Mouse (Mus musculus): ENCODE measurements around the gene Rlbp1.

Gene Rlbp1

DNA sequence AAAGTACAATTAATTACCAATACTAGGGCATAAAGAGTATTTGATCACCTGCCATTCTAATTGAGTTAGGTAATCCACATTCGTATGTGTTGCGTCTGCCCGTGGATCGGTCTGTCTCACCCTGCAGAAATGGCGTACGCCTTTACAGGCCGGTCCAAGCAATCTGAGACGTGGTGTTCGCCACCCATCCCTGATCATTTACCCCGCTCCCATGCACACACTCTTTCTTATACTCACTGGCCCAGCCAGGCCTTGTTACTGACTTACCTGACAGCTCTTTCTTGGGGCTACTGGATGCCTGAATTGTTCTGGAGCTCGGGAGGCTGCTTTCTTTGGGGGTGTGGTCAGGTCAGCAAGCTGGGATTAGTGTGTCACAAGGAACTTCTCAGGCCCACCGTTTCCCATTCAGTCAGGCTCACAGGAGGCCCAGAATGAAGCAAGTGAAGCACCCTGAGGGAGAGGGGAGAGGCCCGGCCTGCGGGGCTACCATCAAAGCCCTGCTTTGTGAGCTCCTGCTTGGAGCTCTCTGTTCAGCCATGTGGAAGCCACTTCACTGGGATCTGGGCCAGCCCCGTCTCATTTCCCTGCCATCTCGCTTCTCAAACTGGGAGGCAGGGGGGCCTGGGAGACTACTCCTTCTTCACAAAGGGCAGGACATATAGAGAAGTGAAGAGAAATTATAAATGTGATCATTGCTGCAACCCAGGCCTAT lies at the start of gene Rlbp1:
Gene Rlbp1 (minus strand): TSS at position 627 of the 712 bp plus-strand sequence.
- peak in 1 of 2 experiments; percentile 13 for DNase-seq (ENCODE audit: inconsistent age in 2 of 2, low spot score in 1 of 2)

DNA sequence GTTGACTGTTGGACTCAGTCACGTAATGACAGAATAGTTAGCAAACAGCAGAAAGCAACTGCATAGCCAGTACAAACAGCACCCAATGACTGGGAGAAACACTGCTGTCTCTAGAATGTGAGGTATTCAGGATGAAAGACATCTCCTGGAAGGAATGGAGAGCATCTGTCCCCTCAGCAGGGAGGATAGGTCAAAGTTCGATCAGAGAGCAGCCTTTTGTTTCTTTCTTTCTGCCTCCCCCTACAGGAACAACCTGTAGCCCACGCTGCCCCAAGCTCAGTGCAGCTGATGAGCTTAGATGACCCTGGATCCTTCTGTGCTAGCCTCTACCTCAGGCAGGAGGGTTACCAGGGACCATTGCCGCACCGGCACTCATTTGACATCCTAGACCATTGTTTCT lies 41.4 kb upstream of the Rlbp1 start:
- DNase-seq (ENCODE audit: inconsistent age in 2 of 2, low spot score in 1 of 2): no peak

DNA sequence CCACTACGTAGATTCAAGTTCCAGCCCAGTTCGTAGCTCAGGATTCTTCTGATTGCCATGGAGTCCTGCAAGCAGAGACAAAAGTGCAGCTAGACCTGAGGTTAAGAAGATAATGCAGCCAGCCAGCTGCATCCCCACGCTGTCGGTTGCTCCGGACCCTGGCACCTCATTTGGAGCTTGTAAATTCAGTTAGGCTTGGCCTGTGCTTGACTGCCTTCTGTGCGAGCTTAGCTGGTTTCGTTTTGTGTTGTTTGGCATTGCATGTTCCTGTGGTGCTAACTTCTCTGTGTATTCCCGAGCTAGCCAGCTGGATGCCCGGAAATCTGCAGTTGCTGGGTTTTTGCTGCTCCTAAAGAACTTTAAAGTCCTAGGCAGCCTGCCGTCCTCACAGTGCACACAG lies 39.0 kb upstream of the Rlbp1 start:
- no peak for DNase-seq (ENCODE audit: inconsistent age in 2 of 2, low spot score in 1 of 2)

DNA sequence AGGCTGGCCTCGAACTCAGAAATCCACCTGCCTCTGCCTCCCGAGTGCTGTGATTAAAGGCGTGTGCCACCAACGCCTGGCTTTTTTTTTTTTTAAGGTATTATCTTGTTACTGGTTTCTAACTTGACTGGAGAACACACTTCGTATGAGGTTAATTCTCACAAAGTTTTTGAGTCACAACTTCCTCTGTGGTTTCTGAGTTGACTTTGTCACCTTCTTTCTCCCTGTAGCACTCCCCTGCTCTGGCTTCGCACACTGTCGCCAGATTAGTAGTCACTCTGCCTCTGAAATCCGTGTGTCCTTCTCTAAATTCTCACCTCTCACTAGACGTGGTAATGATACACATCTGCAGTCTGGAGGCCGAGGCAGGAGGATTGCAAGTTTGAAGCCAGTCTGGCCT lies 36.0 kb upstream of the Rlbp1 start:
- no peak for DNase-seq (ENCODE audit: inconsistent age in 2 of 2, low spot score in 1 of 2)

DNA sequence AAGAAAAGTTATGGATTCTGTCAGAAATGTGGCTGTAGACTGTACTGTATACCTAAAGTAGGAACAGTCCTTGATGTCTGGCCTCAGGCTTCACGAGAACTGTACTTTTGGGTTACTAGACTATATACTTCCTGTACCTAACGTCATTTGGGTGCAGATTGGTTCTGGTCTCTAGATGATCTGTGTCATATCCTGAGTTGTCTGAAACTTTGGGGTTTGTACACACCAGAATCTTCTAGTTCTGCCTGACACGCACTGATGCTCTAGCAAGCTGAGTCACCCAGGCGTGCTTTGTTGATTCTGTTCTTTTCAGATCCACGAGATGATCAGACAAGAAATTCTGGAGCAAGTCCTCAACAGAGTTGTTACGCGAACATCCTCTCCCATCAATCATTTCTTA lies 33.1 kb upstream of the Rlbp1 start:
- no peak for DNase-seq (ENCODE audit: inconsistent age in 2 of 2, low spot score in 1 of 2)

DNA sequence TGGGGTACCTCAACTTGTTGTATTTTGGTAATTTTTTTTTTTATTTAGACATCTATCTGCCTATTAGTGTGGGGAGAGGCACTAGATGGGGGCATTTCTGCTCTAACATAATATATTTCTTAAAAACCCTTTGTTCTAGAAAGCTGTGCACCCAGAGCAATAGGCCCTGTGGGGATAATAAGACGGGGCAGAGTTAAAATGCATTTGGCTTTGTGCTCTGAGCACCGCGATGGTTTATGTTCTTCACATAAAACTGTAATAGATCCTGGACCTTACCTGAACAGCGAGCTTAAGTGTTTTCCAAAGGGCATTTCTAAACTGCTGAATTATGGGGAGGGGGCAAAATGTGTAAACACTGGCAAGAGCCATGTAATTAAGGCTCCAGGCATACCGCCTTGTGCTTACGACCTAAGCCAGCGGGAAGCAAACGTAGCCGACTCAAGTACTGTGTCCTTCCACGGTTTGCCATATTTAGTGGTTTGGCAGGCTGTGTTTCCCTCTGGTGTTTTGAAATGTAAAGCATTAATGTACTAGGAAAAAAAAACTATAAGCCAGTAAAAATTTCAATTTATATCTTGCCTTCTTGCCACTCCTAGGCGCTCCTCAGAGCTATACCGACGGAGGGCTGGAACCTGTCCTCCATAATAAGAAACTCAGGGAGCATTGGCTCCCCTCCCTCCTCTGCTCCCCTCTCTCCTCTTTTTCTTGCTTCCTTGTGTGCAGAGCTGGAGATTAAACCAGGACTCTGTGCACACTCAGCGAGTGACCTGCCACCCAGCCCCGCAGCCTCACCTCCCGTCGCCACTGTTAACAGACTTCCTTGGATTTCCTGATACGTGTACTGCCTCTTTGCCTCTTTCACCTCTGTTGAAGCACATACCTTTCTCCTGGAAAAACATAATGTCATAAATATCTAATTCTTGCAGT lies 27.9 kb upstream of the Rlbp1 start:
- no peak for DNase-seq (ENCODE audit: inconsistent age in 2 of 2, low spot score in 1 of 2)

DNA sequence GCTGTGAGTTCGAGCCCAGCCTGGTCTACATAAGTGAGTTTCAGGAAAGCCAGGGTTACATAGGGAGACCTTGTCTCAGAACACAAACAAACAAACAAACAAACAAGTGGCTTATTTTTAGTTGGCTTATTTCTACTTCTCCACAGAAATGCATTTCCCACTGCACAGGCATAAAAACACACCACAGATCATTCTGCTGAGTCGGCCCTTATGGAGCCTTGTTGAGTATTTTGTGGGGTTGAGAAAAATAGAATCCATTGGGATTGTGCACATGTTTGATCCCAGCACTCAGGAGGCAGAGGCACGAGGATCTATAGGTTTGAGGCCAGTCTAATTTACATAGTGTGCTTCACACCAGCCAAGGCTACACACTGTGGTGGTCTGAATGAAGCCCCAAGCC lies 13.4 kb upstream of the Rlbp1 start:
- DNase-seq (ENCODE audit: inconsistent age in 2 of 2, low spot score in 1 of 2): no peak

DNA sequence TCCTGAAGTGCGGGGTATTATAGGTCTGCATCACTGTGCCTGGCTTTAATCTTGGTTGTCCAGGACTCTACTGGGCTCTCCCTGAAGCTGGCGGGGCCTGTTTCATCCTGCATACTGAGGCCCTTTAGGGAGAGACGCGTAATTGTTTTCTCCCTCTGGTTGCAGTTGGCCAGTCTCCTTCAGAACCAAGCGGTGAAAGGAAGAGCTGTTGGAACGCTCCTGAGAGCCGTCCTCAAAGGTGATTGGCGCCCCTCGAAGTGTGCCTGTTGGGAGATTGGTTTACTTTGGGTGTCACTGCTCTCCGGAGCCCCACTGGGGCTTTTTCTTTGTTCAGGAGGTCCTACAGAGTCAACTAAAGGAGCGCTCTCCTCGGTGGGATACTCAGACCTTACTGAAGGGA lies 12.1 kb upstream of the Rlbp1 start:
- DNase-seq (ENCODE audit: inconsistent age in 2 of 2, low spot score in 1 of 2): no peak

DNA sequence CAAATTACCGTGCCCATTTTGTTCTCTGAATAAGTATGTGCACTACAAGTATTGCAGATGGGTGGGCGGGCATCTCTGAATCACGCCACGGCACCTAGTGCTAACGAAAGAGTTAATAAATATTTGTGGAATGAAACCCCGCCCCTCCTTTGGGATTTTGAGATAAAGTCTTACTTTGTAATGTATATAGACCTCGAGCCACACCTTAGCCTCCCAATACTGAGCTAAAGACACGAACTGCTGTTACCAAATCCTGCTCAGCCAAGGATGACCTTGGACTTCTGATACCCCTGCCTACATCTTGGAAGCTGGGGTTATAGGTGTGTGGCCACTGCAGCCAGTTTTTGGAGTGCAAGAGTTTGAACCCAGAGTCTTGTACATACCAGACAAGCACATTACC lies 11.6 kb upstream of the Rlbp1 start:
- DNase-seq (ENCODE audit: inconsistent age in 2 of 2, low spot score in 1 of 2): no peak

DNA sequence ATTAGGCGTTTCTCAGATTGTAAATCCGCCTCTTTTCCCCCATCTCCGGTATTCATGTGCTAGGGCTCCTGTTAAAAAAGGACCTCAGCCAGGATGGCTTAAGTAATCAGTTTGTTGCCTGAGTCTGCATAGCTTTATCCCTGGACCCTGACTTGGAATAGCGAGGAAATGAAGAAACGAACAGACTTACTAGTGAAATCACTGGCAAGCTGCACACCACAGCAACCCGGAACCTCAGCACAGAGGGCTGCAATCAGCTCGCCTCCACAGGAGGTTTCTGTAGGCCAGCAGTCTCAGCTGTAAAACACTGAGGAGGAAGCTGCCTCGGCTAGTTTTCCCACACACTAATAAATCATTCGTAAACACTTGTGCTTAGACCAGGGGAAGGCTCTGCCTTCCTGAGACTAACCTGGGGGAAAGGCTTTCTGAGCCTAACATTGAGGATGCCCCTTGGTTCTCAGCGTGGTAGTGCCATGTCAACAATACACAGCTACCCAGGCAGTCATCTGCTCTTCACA lies 10.7 kb upstream of the Rlbp1 start:
- DNase-seq (ENCODE audit: inconsistent age in 2 of 2, low spot score in 1 of 2): no peak

DNA sequence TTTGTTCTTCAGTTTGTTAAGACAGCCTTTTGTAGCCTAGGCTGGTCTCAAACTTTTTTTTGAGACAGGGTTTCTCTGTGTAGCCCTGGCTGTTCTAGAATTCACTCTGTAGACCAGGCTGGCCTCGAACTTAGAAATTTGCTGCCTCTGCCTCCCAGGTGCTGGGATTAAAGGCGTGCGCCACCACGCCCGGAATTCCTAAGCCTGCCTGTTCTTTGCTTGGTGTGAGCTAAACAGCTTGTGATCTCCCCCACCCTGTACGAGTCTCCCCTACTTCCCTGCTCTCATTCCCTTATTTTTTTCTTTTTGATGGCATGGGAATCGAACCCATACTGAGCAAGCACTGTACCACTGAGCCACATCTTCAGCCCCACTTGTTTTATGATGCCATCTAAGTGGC lies 8.3 kb upstream of the Rlbp1 start:
- no peak for DNase-seq (ENCODE audit: inconsistent age in 2 of 2, low spot score in 1 of 2)

DNA sequence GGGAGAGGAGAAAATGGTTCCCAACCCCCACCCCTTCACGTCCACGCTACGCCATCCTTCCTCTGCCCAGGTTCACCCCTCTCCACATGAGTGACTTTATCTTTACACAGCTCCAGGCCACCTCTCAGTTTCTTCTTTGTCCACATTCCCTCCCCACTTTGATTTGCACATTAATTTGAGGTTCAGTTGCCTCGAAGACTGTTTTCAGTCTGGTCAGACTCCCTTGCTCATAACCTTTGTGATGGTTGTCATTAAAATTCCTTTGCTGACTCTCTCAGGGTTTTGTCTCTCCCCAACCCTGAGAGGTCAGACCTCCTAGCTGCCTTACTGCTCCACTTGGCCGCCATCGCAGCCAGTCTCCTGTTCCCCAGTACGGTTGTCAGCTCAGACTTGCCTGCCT lies 7.8 kb upstream of the Rlbp1 start:
- DNase-seq (ENCODE audit: inconsistent age in 2 of 2, low spot score in 1 of 2): no peak

DNA sequence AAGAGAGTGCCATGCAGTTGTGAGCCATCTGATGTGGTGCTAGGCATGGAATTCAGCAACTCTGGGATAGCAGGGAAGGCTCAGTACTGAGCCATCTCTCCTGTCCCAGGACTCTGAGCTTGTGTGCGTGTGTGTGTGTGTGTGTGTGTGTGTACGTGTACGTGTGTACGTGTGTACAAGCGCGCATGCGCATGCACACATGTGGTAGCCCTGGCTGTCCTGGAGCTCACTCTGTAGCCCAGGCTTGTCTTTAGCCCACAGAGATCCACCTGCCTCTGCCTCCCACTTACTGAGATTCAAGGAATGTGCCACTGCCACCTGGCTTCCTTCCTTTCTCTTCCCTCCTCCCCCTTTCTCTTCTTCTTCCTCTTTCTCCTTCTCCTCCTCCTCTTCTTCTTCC lies 7.1 kb upstream of the Rlbp1 start:
- DNase-seq (ENCODE audit: inconsistent age in 2 of 2, low spot score in 1 of 2): no peak

DNA sequence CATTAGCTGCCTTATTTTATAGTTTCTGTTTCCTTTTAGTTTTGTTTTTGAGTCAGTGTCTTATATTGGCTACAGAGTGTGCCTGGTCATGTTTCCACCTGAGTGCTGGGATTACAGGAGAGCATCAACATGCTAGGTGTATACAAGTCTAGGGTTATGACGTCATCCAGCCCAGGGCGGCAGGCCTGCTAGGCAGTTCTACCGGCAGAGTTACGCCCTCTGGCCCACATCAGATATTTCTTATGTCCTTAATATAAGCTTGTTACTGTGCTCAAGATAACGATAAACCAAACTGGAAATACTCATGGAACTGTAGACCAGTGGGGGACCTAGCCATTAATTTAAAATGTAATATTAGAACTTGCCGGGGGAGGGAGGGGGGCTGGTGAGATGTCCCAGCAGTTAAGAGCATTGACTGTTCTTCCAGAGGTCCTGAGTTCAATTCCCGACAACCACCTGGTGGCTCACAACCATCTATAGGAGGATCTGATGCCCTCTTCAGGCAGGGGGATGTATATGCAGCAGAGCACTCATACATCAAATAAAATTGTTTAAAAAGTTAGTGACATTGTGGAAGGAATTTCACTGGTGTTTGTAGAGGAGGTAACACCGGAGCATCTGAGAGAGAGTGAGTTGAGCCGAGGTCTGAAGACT lies 6.1 kb upstream of the Rlbp1 start:
- DNase-seq (ENCODE audit: inconsistent age in 2 of 2, low spot score in 1 of 2): no peak

DNA sequence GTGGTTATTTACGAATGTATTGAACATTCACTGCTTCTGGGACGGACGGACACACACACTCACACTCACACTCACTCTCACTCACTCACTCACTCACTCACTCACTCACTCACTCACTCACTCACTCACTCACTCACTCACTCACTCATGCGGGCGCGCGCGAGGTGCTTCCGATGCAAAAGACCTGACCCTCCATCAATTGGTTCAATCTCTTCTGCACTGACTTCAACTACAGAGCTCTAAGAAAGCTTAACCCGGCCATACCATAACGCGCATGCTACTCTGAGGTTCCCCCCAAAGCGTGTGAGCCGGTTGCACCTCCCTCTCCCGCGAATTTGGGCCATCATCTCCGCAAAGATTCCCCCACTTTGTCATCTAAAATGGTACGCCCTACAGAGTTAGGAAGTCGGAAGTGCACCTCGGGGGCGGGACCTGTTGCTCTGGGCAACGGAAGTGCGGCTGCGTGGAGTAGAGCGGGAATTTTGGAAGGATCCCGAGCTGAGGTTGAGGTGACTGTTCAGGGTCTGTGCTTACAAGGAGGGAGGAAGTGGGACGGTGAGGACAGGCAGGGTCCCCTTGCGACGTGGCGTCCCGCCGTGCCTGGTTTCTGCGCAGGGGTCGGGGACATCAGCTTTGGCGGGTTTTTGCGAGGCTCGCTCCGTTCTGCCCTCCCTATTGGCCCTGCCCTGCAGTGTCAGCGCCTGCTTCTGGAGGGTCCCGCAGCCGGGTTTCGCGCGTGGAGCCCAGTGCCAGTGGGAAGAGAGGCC lies 5.2 kb upstream of the Rlbp1 start, which contains the start of gene Fanci:
Gene Fanci (plus strand): TSS at position 47 of the 767 bp plus-strand sequence.
- peak; percentile 93 to 98 for DNase-seq (ENCODE audit: inconsistent age in 2 of 2, low spot score in 1 of 2)

DNA sequence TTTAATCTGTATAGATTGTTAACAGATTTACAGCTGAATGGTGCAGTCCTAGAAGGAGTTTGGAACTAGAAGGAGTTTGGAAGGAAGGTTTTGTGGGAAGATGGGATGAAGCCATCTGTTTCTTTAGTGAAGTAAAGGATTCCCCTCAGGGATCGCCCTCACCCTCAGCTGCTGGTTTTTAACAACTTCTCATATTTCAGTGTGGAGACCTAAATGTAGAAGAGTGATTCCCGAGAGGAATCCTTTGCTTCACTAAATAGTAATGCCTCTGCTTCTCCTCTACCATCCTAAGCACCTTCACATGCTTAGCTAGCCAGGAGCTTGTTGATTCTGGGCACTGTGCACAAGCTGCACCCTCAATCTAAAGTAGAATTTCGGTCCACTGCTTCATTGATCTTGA lies 4.6 kb upstream of the Rlbp1 start:
- no peak for DNase-seq (ENCODE audit: inconsistent age in 2 of 2, low spot score in 1 of 2)

DNA sequence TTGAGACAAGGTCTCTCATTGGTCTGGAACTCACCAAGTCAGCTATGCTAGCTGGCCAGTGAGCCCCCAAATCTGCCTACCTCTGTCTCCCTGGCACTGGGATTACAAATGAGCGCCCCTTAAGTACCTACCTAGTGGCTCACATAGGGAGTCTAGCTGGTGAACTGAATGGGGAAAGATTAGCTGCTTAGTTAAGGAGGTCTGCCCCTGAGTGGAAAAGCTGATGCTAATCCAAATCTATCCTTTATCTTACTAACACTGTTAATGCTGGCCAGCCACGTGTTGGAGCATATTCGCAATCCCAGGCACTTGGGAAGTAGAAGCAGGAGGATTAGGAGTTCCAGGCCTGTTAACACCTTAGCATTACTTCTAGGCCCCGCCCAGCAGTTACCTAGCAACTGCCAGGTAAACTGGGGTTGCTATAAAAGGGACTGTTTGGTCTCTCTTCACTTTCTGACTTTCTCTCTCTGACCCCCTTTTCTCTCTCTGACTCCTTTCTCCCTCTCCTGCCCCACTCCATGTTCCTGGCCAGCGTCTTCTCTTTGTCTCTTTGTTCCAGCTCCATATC lies 3.4 kb upstream of the Rlbp1 start:
- DNase-seq (ENCODE audit: inconsistent age in 2 of 2, low spot score in 1 of 2): no peak

DNA sequence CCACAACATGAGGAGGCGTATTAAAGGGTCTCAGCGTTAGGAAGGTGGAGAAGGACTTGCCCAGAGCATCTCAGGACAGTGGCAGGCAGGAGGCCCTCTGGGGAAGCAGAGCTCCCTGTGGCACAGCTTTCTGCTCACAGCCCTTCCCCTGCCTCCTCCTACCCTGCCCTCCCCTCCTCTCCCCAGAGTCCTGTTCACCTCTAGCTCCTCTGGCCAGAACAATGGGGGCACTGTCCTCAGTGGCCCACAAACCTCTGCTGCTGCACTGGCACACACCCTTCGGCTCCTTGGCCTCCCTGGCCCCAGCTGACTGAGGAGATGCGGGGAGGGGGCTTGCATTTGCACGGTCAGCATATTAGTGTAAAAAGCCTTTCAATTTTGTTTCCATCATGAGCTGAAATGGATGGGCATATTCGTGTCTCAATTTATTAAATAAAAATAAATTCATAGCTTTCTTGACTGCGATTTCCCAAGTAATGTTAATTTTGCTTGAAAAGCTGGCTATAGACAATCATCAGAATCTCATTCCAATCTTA lies 1.9 kb upstream of the Rlbp1 start:
- DNase-seq (ENCODE audit: inconsistent age in 2 of 2, low spot score in 1 of 2): no peak

DNA sequence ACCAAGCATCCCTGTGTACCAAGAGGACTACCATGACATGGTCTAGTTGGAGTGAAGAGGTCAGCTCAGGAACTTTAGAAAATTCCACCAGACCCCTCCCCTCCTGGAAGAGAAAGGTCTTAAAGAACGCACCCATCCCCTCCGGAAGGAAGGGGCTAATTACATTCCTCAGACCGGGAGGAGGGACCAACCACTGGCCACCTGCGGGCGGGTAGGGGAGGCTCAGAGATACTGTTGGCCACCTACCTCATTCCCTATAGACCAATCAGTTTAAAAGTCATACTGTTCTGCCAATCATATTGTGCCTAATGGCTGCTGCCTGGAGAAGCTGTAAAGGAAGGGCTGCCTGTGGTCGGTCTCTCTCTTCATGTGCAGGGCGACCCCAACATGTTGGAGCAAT lies 1.1 kb upstream of the Rlbp1 start:
- no peak for DNase-seq (ENCODE audit: inconsistent age in 2 of 2, low spot score in 1 of 2)

DNA sequence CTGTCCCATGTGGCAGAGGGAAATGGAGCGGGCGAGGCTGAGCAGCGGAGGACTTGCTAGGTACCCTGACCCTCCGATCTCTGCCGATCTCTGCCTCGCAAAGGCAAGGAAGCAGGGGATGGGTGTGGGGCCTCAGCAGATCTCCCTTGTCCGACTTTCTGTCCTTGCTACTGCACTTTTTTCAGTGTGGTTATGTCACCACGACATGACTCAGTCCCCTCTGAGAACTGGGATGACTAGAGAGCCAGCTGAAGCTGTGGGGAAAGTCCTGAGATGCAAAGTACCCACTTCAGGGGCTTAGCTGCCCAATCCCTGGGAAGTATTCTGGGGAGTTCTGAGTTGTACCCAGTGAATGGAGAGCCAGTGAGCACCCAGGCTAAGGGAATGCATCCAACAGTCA lies 292 bp upstream of the Rlbp1 start:
- peak; percentile 46 to 71 for DNase-seq (ENCODE audit: inconsistent age in 2 of 2, low spot score in 1 of 2)

Data from adrenal gland, adult (tissue).